Mouse (Mus musculus) lung, postnatal 25 days (tissue): ENCODE results near the gene Cldn34c3.
"Not testable (repeated sequence)": the region's sequence is repeated elsewhere in the genome, so short reads cannot be mapped to it uniquely, and the experiment has no call there.

Experiments used
- DNase-seq: peaks from one replicate; pipeline ENCODE4 v3.0.0; 2022; ENCODE audit warnings: low spot score

Gene Cldn34c3

GRCm38 (mm10) chrX:123793365-123793764 is at the start of gene Cldn34c3:
Gene Cldn34c3 (plus strand): TSS chrX:123793665.
- DNase-seq: not testable (repeated sequence)
